Mouse (Mus musculus): ENCODE measurements around the gene Sh3bgr. TPM values are rescaled to one million over a fixed set of nuclear protein-coding genes. Genes with fewer than 3 reads are reported as not detected.
A peak's percentile ranks its signal among the peaks of the same experiment; 100 is the strongest.

Sh3bgr gene
- polyA plus RNA-seq, 1 experiment from 2014 or later, result 9.4 TPM

DNA sequence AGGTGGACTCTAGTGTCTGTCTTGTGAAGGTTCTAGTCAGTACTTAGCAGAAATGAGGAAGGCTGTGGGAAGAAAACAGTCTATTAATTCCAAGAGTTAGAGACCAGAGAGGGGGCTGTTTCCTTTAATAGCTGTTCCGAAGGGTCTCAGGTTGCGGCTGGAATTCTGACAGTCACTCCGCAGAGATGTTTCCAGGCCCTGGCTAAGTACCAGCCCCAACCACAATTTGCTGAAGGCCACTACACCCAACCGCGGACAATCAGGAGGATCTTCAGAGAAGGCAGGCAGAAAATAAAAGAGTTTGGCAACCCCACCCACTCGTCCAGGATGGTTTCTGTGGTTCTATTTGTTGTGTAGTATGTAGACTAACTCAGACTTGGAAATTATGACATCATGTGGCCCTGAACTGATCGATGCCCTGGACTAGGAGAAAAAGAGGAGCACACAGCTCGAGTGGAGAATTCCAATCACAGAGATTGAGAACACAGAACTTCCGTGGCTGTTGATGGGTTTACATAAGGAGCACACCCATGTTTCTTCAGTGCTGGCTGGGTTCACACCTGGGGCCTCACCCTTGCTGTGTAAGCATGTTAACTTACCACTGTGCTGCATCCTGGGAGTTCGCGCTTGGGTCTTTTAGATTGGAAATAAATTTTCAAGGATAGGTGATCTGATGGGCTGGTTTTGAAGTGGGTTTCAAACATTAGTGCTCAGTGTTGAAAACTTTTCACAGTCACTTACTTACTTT is 1.4 kb downstream of the Sh3bgr start:
- 61% methylated on average over 11 of the region's 11 CpGs for WGBS
- no peak overlapping the region for H3K4me2 ChIP-seq (replicated peaks; ENCODE audit: low read depth, low read length)
- H3K27ac ChIP-seq (ENCODE audit: low read length), result no peak overlapping the region
- H3K4me3 ChIP-seq (ENCODE audit: low read length), result no peak overlapping the region
- no peaks in the 10 kb centered on the region for H3K36me3 ChIP-seq (ENCODE audit: insufficient read depth, low read length)
- no peak for ATAC-seq (ENCODE audit: low FRiP score, low TSS enrichment)
- peaks cover 19% of the 10 kb centered on the region for H3K4me1 ChIP-seq (ENCODE audit: insufficient read depth, low read length)
- H3K9me3 ChIP-seq (ENCODE audit: low read length), result no peaks in the 10 kb centered on the region
- no peaks in the 10 kb centered on the region for H3K27me3 ChIP-seq (ENCODE audit: insufficient read depth, low read length)
- H3K9ac ChIP-seq (replicated peaks; ENCODE audit: low read length), result 0 out of 2 replicates have a peak overlapping the region, but pooled peaks have one; percentile 49

DNA sequence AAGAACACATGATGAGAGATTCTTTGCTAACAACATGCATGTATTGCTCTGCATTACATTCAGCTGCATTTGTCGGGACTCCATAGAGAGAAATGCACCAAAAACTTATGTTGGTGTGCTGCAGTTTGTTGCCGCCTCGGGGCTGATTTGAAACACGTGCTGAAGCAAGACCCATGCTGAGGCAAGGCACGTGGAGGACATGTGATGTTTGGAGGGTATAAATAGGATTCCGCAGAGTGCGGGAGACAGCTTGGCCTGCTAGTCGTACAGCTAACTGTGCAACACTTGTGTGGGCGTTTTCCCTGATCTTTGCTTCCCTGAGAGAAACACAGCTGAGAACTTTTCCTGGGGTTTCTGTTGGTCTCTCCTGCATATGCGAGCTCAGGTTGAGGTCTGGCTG is 9.5 kb downstream of the Sh3bgr start:
- Histone ChIP-seq H3K27ac (ENCODE audit: low read length) (no peak overlapping the region), H3K9me3 (ENCODE audit: low read length) (no peaks in the 10 kb centered on the region), H3K36me3 (ENCODE audit: insufficient read depth, low read length) (no peaks in the 10 kb centered on the region), H3K9ac (replicated peaks; ENCODE audit: low read length) (no peak overlapping the region), H3K4me2 (replicated peaks; ENCODE audit: low read depth, low read length) (no peak overlapping the region), H3K27me3 (ENCODE audit: insufficient read depth, low read length) (no peaks in the 10 kb centered on the region), H3K4me1 (ENCODE audit: insufficient read depth, low read length) (no peaks in the 10 kb centered on the region; the same call in 1 of the 2 replicates), H3K4me3 (ENCODE audit: low read length) (no peak overlapping the region)
- 82% methylated on average over 10 of the region's 10 CpGs for WGBS
- ATAC-seq (ENCODE audit: low FRiP score, low TSS enrichment), result no peak

- ATAC-seq (ENCODE audit: low FRiP score, low TSS enrichment), result no peak
- WGBS, result 69% methylated on average over 7 of the region's 7 CpGs
Observed at GRCm38 (mm10) chr16:96210856-96211255, 10.6 kb downstream of the Sh3bgr start.

DNA sequence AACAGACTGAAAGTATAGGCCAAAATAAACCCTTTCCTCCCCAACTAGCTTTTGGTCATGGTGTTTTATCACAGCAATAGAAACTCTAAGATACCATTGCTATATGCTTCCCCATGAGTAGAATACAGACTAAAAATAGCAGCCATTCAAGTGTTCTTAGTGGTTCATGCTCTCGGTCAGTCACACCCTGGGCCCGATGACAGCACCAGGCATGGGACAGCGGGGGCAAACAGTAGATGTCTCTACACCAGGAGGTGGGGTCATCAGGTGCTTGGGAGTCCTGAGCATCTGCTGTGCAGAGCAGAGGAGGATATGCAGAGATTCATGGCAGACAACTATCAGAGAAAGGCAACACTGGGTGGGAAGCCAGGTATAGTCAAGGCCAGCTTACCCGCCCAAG is 12.8 kb downstream of the Sh3bgr start:
- 94% methylated on average over 4 of the region's 4 CpGs for WGBS
- no peaks in the 10 kb centered on the region; the same call in 1 of the 2 replicates for H3K4me1 ChIP-seq (ENCODE audit: insufficient read depth, low read length)
- H3K36me3 ChIP-seq (ENCODE audit: insufficient read depth, low read length), result no peaks in the 10 kb centered on the region
- no peak overlapping the region for H3K27ac ChIP-seq (ENCODE audit: low read length)
- no peaks in the 10 kb centered on the region for H3K9me3 ChIP-seq (ENCODE audit: low read length)
- no peak overlapping the region for H3K4me3 ChIP-seq (ENCODE audit: low read length)
- no peak overlapping the region for H3K4me2 ChIP-seq (replicated peaks; ENCODE audit: low read depth, low read length)
- no peak for ATAC-seq (ENCODE audit: low FRiP score, low TSS enrichment)
- H3K9ac ChIP-seq (replicated peaks; ENCODE audit: low read length), result no peak overlapping the region
- H3K27me3 ChIP-seq (ENCODE audit: insufficient read depth, low read length), result no peaks in the 10 kb centered on the region

More at GRCm38 (mm10) chr16:96210856-96211255, 10.6 kb downstream of the Sh3bgr start:
- no peak overlapping the region for H3K4me2 ChIP-seq (replicated peaks; ENCODE audit: low read depth, low read length)
- no peaks in the 10 kb centered on the region for H3K27me3 ChIP-seq (ENCODE audit: insufficient read depth, low read length)
- no peaks in the 10 kb centered on the region; the same call in 1 of the 2 replicates for H3K4me1 ChIP-seq (ENCODE audit: insufficient read depth, low read length)
- no peak overlapping the region for H3K4me3 ChIP-seq (ENCODE audit: low read length)
- H3K36me3 ChIP-seq (ENCODE audit: insufficient read depth, low read length), result no peaks in the 10 kb centered on the region
- no peak overlapping the region for H3K27ac ChIP-seq (ENCODE audit: low read length)
- H3K9ac ChIP-seq (replicated peaks; ENCODE audit: low read length), result no peak overlapping the region
- H3K9me3 ChIP-seq (ENCODE audit: low read length), result no peaks in the 10 kb centered on the region

DNA sequence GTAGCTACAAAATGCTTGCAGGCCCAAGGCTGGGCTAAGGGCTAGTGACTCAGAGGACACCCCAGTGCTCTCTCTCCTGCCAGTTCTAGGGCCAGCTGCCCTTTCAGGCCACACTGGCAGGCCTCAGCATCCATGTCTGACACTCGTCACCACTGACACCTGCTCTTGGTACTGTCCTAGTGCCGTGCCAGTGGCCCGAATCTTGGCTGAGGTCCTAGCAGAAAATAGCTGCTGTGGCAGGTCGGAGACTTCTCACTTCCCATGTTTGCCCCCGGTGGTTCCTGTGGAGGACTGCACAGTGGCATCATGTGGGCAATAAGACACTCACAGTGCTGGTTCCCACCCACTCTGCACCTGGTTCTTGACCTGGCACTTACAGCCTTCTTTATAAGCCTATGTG is 21.2 kb downstream of the Sh3bgr start:
- ATAC-seq (ENCODE audit: low FRiP score, low TSS enrichment), result no peak
- no peak overlapping the region for H3K27ac ChIP-seq (ENCODE audit: low read length)
- H3K4me3 ChIP-seq (ENCODE audit: low read length), result no peak overlapping the region
- H3K36me3 ChIP-seq (ENCODE audit: insufficient read depth, low read length), result no peaks in the 10 kb centered on the region
- no peaks in the 10 kb centered on the region for H3K4me1 ChIP-seq (ENCODE audit: insufficient read depth, low read length)
- WGBS, result 71% methylated on average over 5 of the region's 5 CpGs
- H3K4me2 ChIP-seq (replicated peaks; ENCODE audit: low read depth, low read length), result no peak overlapping the region
- no peaks in the 10 kb centered on the region for H3K27me3 ChIP-seq (ENCODE audit: insufficient read depth, low read length)
- no peaks in the 10 kb centered on the region for H3K9me3 ChIP-seq (ENCODE audit: low read length)
- H3K9ac ChIP-seq (replicated peaks; ENCODE audit: low read length), result no peak overlapping the region

DNA sequence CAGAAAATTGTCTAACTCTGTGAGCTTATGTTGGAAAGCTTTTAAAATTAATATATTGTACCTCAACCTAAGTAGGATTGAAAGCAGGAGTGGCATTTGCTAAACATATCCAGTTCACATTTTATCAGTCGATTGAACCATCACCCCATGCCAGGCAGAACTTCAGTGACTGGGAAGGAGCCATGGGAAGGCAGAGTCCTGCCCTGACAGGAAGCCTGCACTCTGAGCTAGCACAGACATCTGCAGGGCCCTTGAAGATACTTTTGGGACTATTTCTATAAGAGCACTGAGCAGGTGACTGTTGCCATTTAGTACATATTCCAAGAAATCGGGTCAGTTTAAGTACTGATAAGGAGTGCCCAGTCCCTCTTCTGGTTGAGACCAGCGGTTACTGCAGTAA is 21.7 kb downstream of the Sh3bgr start:
- H3K9me3 ChIP-seq (ENCODE audit: low read length), result no peaks in the 10 kb centered on the region
- H3K36me3 ChIP-seq (ENCODE audit: insufficient read depth, low read length), result no peaks in the 10 kb centered on the region
- H3K27ac ChIP-seq (ENCODE audit: low read length), result no peak overlapping the region
- WGBS, result 84% methylated on average over 3 of the region's 3 CpGs
- no peaks in the 10 kb centered on the region for H3K27me3 ChIP-seq (ENCODE audit: insufficient read depth, low read length)
- no peak overlapping the region for H3K4me2 ChIP-seq (replicated peaks; ENCODE audit: low read depth, low read length)
- H3K4me3 ChIP-seq (ENCODE audit: low read length), result no peak overlapping the region
- no peaks in the 10 kb centered on the region for H3K4me1 ChIP-seq (ENCODE audit: insufficient read depth, low read length)
- no peak for ATAC-seq (ENCODE audit: low FRiP score, low TSS enrichment)
- H3K9ac ChIP-seq (replicated peaks; ENCODE audit: low read length), result no peak overlapping the region

DNA sequence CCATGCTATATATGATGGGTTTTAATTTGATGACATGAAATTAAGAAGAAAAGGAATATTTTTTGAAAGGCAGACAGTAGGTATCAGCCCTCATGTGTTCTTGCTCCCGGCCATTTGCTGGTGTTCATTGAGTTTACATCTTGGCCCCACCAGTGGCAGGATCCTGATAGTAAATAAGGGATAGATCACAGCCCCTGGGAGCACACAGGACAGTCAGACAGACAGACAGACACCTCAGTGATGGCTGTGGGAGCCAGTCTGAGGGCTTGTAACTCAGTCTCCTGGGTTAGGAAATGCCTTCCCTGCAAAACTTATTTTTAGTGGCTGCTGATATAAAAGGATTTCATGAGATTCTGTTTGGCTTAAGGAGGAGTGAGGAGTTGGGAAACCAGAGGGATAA is 22.2 kb downstream of the Sh3bgr start:
- Histone ChIP-seq H3K4me2 (replicated peaks; ENCODE audit: low read depth, low read length) (no peak overlapping the region), H3K36me3 (ENCODE audit: insufficient read depth, low read length) (no peaks in the 10 kb centered on the region), H3K27me3 (ENCODE audit: insufficient read depth, low read length) (no peaks in the 10 kb centered on the region), H3K4me3 (ENCODE audit: low read length) (no peak overlapping the region), H3K4me1 (ENCODE audit: insufficient read depth, low read length) (no peaks in the 10 kb centered on the region), H3K9ac (replicated peaks; ENCODE audit: low read length) (no peak overlapping the region), H3K9me3 (ENCODE audit: low read length) (no peaks in the 10 kb centered on the region), H3K27ac (ENCODE audit: low read length) (no peak overlapping the region)
- ATAC-seq (ENCODE audit: low FRiP score, low TSS enrichment), result no peak
- WGBS, result 88% methylated on average over 1 of the region's 1 CpGs

DNA sequence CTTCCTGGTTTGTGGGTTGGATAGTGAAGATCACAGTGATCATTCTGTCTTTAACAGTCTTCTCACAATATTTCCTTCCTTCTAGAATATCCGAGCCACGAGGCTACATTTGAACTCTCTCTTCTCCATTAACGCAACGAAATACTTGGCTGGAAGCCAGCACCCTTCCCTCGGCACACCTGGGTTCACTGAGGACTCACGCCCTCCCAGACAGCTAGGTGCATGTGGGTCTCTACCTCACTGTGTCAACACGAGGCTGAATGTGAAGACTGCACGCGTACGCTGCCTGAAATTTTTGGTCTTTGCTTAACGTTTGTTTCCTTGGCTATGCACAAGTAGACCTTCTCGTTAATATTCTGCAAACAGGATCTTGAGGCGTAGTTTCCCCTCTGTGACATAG is 28.2 kb downstream of the Sh3bgr start:
- no peak for ATAC-seq (ENCODE audit: low FRiP score, low TSS enrichment)
- Histone ChIP-seq H3K4me2 (replicated peaks; ENCODE audit: low read depth, low read length) (no peak overlapping the region), H3K27me3 (ENCODE audit: insufficient read depth, low read length) (no peaks in the 10 kb centered on the region), H3K4me1 (ENCODE audit: insufficient read depth, low read length) (no peaks in the 10 kb centered on the region), H3K27ac (ENCODE audit: low read length) (no peak overlapping the region), H3K9ac (replicated peaks; ENCODE audit: low read length) (no peak overlapping the region), H3K4me3 (ENCODE audit: low read length) (no peak overlapping the region), H3K36me3 (ENCODE audit: insufficient read depth, low read length) (no peaks in the 10 kb centered on the region), H3K9me3 (ENCODE audit: low read length) (no peaks in the 10 kb centered on the region)
- WGBS, result 72% methylated on average over 13 of the region's 13 CpGs

DNA sequence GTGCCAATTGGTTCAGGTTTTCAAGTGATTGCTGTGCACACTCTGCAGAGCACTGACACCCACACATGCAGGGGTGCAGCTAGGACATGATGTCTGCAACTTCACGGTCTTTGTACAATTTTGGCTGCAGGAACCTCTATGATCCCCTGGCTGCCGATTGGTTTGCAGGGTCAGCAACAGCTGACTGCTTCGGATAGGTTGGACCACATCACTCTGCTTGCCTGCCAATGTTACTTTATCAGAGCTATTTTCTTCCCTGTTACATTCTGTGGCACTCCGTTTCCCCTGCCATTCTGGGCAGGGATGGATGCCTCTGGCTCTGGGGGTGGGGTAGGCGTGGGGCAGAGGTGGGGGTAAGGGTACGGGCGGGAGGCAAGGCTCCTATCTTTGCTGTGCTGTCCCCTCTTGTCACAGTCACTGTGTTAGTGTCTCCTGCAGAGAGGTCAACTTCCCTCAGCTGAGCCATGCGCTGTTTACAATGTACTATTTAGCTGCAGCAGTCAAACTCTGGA is 28.9 kb downstream of the Sh3bgr start:
- WGBS, result 71% methylated on average over 8 of the region's 8 CpGs
- Histone ChIP-seq H3K27me3 (ENCODE audit: insufficient read depth, low read length) (no peaks in the 10 kb centered on the region), H3K27ac (ENCODE audit: low read length) (no peak overlapping the region), H3K9ac (replicated peaks; ENCODE audit: low read length) (no peak overlapping the region), H3K9me3 (ENCODE audit: low read length) (no peaks in the 10 kb centered on the region), H3K4me1 (ENCODE audit: insufficient read depth, low read length) (no peaks in the 10 kb centered on the region), H3K4me3 (ENCODE audit: low read length) (no peak overlapping the region), H3K36me3 (ENCODE audit: insufficient read depth, low read length) (no peaks in the 10 kb centered on the region), H3K4me2 (replicated peaks; ENCODE audit: low read depth, low read length) (no peak overlapping the region)
- no peak for ATAC-seq (ENCODE audit: low FRiP score, low TSS enrichment)

DNA sequence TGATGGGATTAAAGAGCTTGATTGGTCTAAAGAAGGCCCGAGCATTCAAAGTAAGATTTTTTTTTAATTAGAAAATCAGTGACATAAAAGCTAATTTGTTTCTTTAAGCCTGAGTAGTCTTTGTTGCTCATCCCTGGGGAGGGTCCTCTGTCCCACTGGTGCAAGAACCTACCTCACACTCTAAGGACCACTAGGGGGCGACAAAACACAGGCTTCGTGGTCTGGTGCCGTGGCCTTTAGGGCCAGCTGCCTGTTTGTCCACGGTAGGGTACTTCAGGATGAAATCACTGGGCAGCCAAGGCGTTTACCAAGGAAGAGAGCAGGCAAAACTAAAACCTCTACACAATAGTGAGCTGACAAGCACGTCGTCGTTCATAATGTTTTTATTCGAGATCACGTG is 30.2 kb downstream of the Sh3bgr start:
- Histone ChIP-seq H3K4me3 (ENCODE audit: low read length) (no peak overlapping the region), H3K36me3 (ENCODE audit: insufficient read depth, low read length) (no peaks in the 10 kb centered on the region), H3K9ac (replicated peaks; ENCODE audit: low read length) (no peak overlapping the region), H3K9me3 (ENCODE audit: low read length) (no peaks in the 10 kb centered on the region), H3K4me2 (replicated peaks; ENCODE audit: low read depth, low read length) (no peak overlapping the region), H3K27ac (ENCODE audit: low read length) (no peak overlapping the region), H3K27me3 (ENCODE audit: insufficient read depth, low read length) (no peaks in the 10 kb centered on the region), H3K4me1 (ENCODE audit: insufficient read depth, low read length) (no peaks in the 10 kb centered on the region)
- WGBS, result 30% methylated on average over 11 of the region's 11 CpGs
- ATAC-seq (ENCODE audit: low FRiP score, low TSS enrichment), result peak; percentile 82
